Mouse (Mus musculus) urinary bladder, adult 2 months (tissue): Measurements from ENCODE around the gene Saysd1. TPM values are rescaled to one million over a fixed set of nuclear protein-coding genes. Genes with fewer than 3 reads are reported as not detected.

Source experiments
- DNase-seq: peaks from one replicate; pipeline ENCODE4 v3.0.0; 2022; ENCODE audit warnings: low spot score
- polyA plus RNA-seq: library from polyadenylated mRNA; depleted of rRNA; stranded (reverse); fragments of >200 nt; gene quantifications from 2 replicates; pipeline ENCODE4 v1.2.3, GENCODE M21; 2012

Saysd1 gene
- polyA plus RNA-seq, 1 experiment, result 7.9 TPM

GRCm38 (mm10) chr14:20164438-20164837 is 26.1 kb upstream of the Saysd1 start:
- DNase-seq, result no peak

GRCm38 (mm10) chr14:20162686-20163085 is 24.4 kb upstream of the Saysd1 start:
- DNase-seq, result no peak

GRCm38 (mm10) chr14:20158727-20159681 is 20.7 kb upstream of the Saysd1 start:
- DNase-seq, result no peak

GRCm38 (mm10) chr14:20157595-20157994 is 19.3 kb upstream of the Saysd1 start:
- no peak for DNase-seq

GRCm38 (mm10) chr14:20155718-20156117 is 17.4 kb upstream of the Saysd1 start:
- DNase-seq, result no peak

- DNase-seq, result no peak
Observed at GRCm38 (mm10) chr14:20154937-20155336, 16.6 kb upstream of the Saysd1 start.

GRCm38 (mm10) chr14:20154245-20154644 is 15.9 kb upstream of the Saysd1 start:
- DNase-seq, result no peak

- DNase-seq, result no peak
Observed at GRCm38 (mm10) chr14:20149127-20150080, 11.1 kb upstream of the Saysd1 start.

GRCm38 (mm10) chr14:20148514-20148913 is 10.2 kb upstream of the Saysd1 start:
- DNase-seq, result no peak

- no peak for DNase-seq
Observed at GRCm38 (mm10) chr14:20147854-20148253, 9.5 kb upstream of the Saysd1 start.

GRCm38 (mm10) chr14:20144093-20144492 is 5.8 kb upstream of the Saysd1 start:
- no peak for DNase-seq

- peak; percentile 18 for DNase-seq
Observed at GRCm38 (mm10) chr14:20134965-20135671, 3.2 kb downstream of the Saysd1 start.

- no peak for DNase-seq
Observed at GRCm38 (mm10) chr14:20128162-20128561, 10.2 kb downstream of the Saysd1 start.

- DNase-seq, result no peak
Observed at GRCm38 (mm10) chr14:20127406-20128087, 10.8 kb downstream of the Saysd1 start.

GRCm38 (mm10) chr14:20120868-20121267 is 17.5 kb downstream of the Saysd1 start:
- DNase-seq, result no peak

GRCm38 (mm10) chr14:20120012-20120411 is 18.3 kb downstream of the Saysd1 start:
- DNase-seq, result no peak

- DNase-seq, result no peak
Observed at GRCm38 (mm10) chr14:20116149-20116605, 22.2 kb downstream of the Saysd1 start.

GRCm38 (mm10) chr14:20114951-20115350 is 23.4 kb downstream of the Saysd1 start:
- no peak for DNase-seq

- DNase-seq, result peak; percentile 79
Observed at GRCm38 (mm10) chr14:20113964-20114363, 24.4 kb downstream of the Saysd1 start.

GRCm38 (mm10) chr14:20113189-20113961 is 25.0 kb downstream of the Saysd1 start:
- DNase-seq, result no peak
